Comparison of ENCODE assay signal across 9 mouse cellular contexts in the genomic region with DNA sequence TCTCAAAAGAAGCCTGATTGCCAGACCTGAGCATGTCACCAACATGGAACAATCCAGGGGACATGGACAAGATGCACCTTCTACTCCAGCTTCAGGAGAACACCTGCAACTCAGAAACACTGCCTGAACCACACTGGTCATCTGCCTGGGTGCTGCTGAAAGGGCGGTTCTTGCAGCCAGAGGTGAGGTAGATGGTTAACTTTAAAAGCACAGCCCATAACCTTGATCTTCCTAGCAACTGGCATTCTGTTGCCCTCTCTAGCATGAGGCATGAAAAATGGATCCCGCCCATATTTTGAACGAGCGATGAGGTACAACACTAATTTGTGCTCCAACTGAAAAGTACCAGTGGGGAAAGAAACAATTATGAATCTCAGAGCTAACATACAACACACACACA. TPM values are rescaled to one million over a fixed set of nuclear protein-coding genes. Genes with fewer than 3 reads are reported as not detected.
A peak's percentile ranks its signal among the peaks of the same experiment; 100 is the strongest.
DNase-seq lines count a peak whose midpoint lies in the region; ATAC-seq lines count a peak whose summit lies in the region.
"Had no signal": no experiment of that assay in that cellular context is flagged by ENCODE, and none has a peak within 500 bp of the region (broad histone marks: within the 10 kb centered on the region; RNA-seq: fewer than 3 reads in every experiment).

No protein-coding gene starts in this region.

- no peaks in the 10 kb centered on the region for H3K27me3 ChIP-seq in heart, embryonic 11.5 days (ENCODE audit: control insufficient read depth, insufficient read depth, low read length)
- H3K27me3 ChIP-seq in embryonic facial prominence, embryonic 15.5 days, result no peaks in the 10 kb centered on the region
- H3K27me3 ChIP-seq in midbrain, embryonic 15.5 days (replicated peaks), result no peaks in the 10 kb centered on the region

- H3K27ac ChIP-seq in heart, embryonic 11.5 days (ENCODE audit: low read depth, low read length), result no peak overlapping the region
- H3K27ac ChIP-seq in embryonic facial prominence, embryonic 15.5 days (replicated peaks), result peak overlapping the region; percentile 77
- peak overlapping the region; percentile 88 for H3K27ac ChIP-seq in midbrain, embryonic 15.5 days

- no peak overlapping the region for H3K9ac ChIP-seq in heart, embryonic 11.5 days (ENCODE audit: low read depth, low read length)
- no peak overlapping the region for H3K9ac ChIP-seq in embryonic facial prominence, embryonic 15.5 days
- H3K9ac ChIP-seq in midbrain, embryonic 15.5 days, result peak overlapping the region; percentile 15

- H3K36me3 ChIP-seq in heart, embryonic 11.5 days (ENCODE audit: control insufficient read depth, insufficient read depth, low read length), result peaks cover 7% of the 10 kb centered on the region
- peaks cover 7% of the 10 kb centered on the region; the same call in 1 of the 2 replicates for H3K36me3 ChIP-seq in embryonic facial prominence, embryonic 15.5 days
- H3K36me3 ChIP-seq in midbrain, embryonic 15.5 days (replicated peaks), result 0 out of 2 replicates have a peak, but pooled peaks cover 2% of the 10 kb centered on the region

- H3K9me3 ChIP-seq in heart, embryonic 11.5 days (replicated peaks; ENCODE audit: control insufficient read depth, low read length), result no peaks in the 10 kb centered on the region
- H3K9me3 ChIP-seq in embryonic facial prominence, embryonic 15.5 days (replicated peaks), result no peaks in the 10 kb centered on the region
- H3K9me3 ChIP-seq in midbrain, embryonic 15.5 days, result no peaks in the 10 kb centered on the region
- H3K9me3 ChIP-seq: G1E had no signal

- no peak for DNase-seq in heart, postnatal 36 days
- peak; percentile 84 for DNase-seq in kidney, adult 9 months
- DNase-seq in left cerebral cortex, postnatal 10 days (ENCODE audit: extremely low spot score in 1 of 2, low spot score in 2 of 2), result no peak
- DNase-seq in lung, postnatal 36 days, result no peak

- H3K4me1 ChIP-seq in heart, embryonic 11.5 days (ENCODE audit: control insufficient read depth, insufficient read depth, low read length), result peaks cover 89% of the 10 kb centered on the region
- H3K4me1 ChIP-seq in embryonic facial prominence, embryonic 15.5 days, result peaks cover 95% of the 10 kb centered on the region
- peaks cover 94% of the 10 kb centered on the region for H3K4me1 ChIP-seq in midbrain, embryonic 15.5 days

- 73% methylated on average over 4 of the region's 4 CpGs for whole genome bisulfite sequencing in heart, embryonic 11.5 days (ENCODE audit: insufficient replicate concordance)
- WGBS in embryonic facial prominence, embryonic 15.5 days, result 57% methylated on average over 4 of the region's 4 CpGs
- WGBS in midbrain, embryonic 15.5 days, result 67% methylated on average over 4 of the region's 4 CpGs

- no peak for ATAC-seq in heart, embryonic 11.5 days (replicated peaks; ENCODE audit: insufficient number of reproducible peaks, low FRiP score, low TSS enrichment)
- ATAC-seq in embryonic facial prominence, embryonic 15.5 days (ENCODE audit: insufficient number of reproducible peaks, low FRiP score, low TSS enrichment, low read depth), result no peak
- ATAC-seq in midbrain, embryonic 15.5 days (replicated peaks), result no peak
- ATAC-seq in CD4-positive, CD25-positive, alpha-beta regulatory T cell, adult 4 months, result no peak

- 0 out of 2 replicates have a peak overlapping the region, but pooled peaks have one; percentile 11 for H3K4me2 ChIP-seq in heart, embryonic 11.5 days
- H3K4me2 ChIP-seq in embryonic facial prominence, embryonic 15.5 days (replicated peaks), result no peak overlapping the region
- peak overlapping the region; percentile 61 for H3K4me2 ChIP-seq in midbrain, embryonic 15.5 days

- intact Hi-C loops in heart, postnatal 36 days (cut with DNase I), result no loop called here
- intact Hi-C loops in left cerebral cortex, postnatal 10 days (cut with DNase I), result loop anchor here (5.0 kb wide), 1 partner anchor 50 kb away; no protein-coding TSS in a partner anchor

- no peak overlapping the region for H3K4me3 ChIP-seq in heart, embryonic 11.5 days (ENCODE audit: low read depth, low read length)
- no peak overlapping the region for H3K4me3 ChIP-seq in embryonic facial prominence, embryonic 15.5 days (replicated peaks)
- H3K4me3 ChIP-seq in midbrain, embryonic 15.5 days, result peak overlapping the region; percentile 28

RNA-seq across cellular contexts. Expression of gene Zmynd8, which starts 21.6 kb away (rescaled TPM):
- polyA plus RNA-seq in heart, embryonic 11.5 days (2014; fragmentation: Nextera tagmentation; extraction: Ambion mirVana), result 39.6 and 47.6 TPM in 2 replicates
- 10 to 100 TPM; 46.5 to 48.0 TPM for total RNA-seq in heart, postnatal 36 days (2021)
- polyA plus RNA-seq in embryonic facial prominence, embryonic 15.5 days (2015; fragmentation: Nextera tagmentation; extraction: Ambion mirVana), result 50.4 and 50.9 TPM in 2 replicates
- 89.8 and 93.3 TPM in 2 replicates for polyA plus RNA-seq in midbrain, embryonic 15.5 days (2015; fragmentation: Nextera tagmentation; extraction: Ambion mirVana)
- 10 to 100 TPM; 66.6 to 75.4 TPM for polyA plus RNA-seq in CD4-positive, CD25-positive, alpha-beta regulatory T cell, adult 4 months (2017; shearing (Covaris generic))
- total RNA-seq in left cerebral cortex, postnatal 10 days (2021), result 100 to 1,000 TPM; 101 to 104 TPM
